Mouse (Mus musculus) gastrocnemius, adult 8-10 months (tissue): ENCODE measurements around the gene Hoxd13. TPM values are rescaled to one million over a fixed set of nuclear protein-coding genes. Genes with fewer than 3 reads are reported as not detected.

Experiments used
- DNase-seq, 2 experiments: peaks; one replicate each; pipeline ENCODE4 v3.0.0; 2022; ENCODE audit warnings: low spot score in 2 of 2
- total RNA-seq, 4 experiments: library from RNA; stranded (reverse); gene quantifications; 2 replicates each; pipeline ENCODE4 v1.2.4; 2022

Gene Hoxd13
- total RNA-seq, 4 experiments from 2014 or later = not detected

DNA sequence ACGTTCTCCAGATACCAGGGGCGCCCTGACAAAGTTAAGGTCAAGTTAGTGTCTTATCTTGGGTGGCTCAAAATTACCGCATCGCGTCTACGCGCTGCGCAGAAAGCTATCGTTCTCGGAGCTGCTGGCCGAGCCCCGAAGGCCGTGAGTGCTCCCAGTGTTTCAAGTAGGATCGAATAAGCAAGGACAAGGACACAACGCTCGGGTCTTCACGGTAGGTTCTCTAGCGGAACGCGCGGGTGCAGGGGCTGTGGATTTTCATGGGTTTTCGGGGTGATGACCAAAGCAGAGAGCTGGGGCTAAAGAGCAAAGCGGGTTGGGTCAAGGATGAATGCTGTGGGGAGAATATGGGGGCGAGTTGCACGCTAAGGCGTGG is 11.5 kb downstream of the Hoxd13 start:
- DNase-seq = no peak

DNA sequence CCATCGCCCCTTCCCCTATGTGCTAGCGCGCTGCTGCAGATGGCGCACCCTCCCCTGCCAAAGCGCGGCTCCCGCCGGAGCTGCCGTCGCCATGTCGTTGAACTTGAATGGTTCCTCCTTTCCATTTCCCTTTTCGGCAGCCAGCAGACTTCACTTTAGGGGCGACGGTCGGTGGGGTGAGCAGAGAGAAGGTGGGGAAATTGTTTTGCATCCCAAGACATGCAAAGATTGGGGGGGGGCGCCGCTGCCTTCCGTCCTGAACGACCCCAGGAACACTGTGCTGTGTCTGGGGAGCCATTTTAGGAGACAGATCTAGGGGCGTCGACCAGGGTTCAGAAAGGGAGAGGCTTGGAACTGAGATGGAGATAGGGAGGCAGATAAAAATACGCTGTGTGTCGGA is 11.9 kb downstream of the Hoxd13 start:
- no peak for DNase-seq

DNA sequence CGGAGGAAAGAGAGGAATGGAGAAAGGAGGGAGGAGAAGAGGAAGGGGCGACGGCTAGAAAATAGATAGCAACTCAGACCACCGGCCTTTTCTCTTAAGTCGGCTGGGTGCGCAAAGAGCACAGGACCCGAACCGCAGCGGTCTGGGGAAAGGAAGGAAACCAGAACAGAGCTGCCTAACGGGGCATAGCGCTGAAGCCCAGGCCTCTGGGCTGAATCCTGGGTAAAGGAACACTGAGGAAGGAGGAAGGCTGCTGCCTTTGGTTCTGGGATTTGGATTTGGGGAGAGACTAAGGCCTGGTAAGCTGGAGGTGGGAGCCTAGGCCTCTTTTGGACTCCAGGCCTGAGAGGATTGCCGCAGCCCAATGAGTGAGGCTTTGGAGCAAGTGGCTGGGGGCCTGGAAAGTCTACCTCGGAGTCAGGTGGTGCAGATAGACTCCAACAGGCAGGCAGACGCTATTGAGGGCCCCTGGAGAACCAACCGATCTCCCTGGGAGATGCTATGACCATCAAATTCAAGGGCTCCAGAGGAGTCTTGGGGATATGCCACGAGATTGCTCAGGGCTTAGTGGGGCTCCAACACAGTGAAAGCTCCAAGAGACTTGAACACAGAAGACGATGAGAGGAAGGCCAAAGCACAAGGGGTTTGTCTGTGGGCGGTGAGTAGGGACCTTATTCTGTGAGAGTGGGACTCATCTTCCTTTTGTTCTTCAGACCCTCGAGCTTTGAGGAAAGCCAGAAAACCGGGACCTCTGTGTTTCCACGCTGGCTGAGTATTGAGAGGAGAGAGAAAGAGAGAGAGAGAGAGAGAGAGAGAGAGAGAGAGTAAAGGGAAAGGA is 12.7 kb downstream of the Hoxd13 start:
- DNase-seq = no peak

DNA sequence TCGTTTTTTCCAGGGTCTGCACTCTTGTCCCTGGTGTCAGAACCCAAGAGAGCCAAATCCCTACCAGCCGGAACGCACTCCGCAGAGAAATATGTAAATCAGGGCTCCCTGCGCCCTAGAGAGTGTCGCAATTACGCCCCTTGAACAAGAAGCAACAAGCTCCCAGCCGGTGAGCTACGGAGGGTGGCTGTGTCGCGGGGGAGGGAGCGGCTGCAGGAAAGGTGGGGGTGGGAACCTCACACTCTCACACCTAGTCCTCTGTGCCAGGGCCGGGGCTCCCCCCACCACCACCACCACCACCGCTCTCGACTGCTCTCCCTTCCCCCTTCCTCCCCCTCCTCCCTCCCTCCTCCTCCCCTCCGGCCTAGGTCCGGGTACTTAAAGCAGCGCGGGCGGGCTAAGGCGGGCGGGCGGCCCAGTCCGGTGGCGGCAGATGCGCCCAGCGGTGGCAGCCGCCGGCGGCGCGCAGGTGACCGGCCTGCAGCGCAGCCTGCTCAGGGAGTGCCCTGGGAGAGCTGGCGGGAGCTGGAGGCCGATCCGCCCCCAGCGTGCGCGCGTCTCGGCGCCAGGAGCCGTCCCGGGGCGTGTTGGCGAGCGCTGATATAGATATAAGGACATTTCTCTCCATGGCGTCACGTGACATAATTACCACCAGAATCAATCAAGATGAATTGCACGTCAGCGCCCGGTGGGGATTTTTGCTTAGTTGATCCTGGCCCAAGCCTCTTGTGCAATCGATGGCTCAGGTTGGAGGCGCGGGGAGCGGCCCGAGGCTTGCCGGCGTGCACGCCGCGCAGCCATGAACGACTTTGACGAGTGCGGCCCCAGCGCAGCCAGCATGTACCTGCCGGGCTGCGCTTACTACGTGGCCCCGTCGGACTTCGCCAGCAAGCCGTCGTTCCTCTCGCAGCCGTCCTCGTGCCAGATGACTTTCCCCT is 13.8 kb downstream of the Hoxd13 start:
- no peak for DNase-seq

DNA sequence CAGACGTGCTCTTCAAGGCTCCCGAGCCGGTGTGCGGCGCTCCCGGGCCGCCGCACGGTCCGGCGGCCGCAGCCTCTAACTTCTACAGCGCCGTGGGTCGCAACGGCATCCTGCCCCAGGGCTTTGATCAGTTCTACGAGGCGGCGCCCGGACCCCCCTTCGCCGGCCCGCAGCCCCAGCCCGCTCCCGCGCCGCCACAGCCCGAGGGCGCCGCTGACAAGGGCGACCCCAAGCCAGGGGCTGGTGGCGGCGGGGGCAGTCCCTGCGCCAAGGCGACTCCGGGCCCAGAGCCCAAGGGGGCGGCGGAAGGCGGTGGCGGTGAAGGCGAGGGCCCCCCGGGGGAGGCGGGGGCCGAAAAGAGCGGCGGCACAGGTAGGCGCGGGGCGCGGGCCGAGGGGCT is 14.7 kb downstream of the Hoxd13 start:
- DNase-seq = no peak

DNA sequence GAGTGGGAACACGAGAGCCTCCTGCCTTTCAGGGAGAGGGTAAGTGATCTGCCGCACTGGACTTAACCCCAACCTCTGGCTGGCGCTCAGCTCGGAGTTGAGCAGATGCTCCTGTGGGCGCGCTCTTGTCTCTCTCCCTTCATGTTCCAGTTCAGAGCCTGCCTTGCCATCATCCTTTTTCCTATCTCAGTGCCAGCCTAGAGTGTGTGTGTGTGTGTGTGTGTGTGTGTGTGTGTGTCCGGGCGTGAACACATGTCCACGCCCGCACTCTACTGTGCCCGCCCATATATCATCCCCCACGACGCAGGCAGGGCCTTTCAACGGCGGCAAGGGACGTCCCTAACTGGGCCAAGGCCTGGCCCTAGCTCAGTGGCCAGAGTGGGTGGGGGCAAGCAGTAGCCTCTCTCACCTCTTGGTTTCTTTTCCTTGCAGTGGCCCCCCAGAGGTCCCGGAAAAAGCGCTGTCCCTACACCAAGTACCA is 15.4 kb downstream of the Hoxd13 start:
- no peak for DNase-seq

DNA sequence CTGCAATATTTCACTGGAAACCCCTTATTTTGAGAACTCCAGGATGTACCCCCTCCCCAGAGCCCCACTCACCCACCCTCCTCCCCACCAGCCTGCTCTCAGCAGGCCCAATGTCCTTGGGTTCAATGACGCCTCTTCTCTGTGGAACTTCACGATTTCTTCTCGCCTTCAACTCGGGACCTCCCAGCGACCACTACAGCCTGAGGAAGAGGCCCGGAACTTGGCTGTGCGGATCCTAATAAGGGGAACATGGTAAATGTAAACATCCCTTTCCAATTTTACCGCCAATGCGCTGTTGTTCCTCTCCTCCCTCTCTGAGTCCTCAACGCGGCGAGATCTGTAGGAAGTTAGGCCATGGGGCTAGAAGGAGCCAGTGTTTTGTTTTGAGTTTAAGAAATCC is 16.0 kb downstream of the Hoxd13 start:
- no peak for DNase-seq

DNA sequence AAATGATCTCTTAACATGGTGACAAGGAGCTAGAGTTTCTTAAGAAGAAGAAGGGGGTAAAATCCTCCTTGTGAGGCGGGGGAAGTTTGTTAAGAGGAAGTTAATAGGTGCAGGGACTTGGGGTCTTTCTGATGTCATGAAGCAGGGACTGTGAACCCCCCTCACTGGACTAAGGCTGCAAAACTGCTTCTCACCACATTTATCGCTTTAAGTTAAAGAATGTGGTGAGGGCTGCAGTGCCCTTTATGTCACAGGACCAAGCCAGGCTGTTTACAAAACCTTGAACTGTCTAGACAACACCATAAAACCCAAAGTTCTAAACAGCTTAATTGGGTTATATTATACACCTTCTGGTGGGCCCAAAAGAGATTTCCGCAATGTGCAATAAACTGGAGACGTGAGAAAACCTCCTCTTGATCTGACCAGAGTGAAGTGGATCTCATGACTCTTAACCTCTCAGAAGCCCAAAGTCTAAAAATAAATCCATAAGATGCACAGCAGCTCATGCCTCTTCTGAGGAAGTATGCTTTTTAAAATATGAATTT is 17.0 kb downstream of the Hoxd13 start:
- DNase-seq = no peak

DNA sequence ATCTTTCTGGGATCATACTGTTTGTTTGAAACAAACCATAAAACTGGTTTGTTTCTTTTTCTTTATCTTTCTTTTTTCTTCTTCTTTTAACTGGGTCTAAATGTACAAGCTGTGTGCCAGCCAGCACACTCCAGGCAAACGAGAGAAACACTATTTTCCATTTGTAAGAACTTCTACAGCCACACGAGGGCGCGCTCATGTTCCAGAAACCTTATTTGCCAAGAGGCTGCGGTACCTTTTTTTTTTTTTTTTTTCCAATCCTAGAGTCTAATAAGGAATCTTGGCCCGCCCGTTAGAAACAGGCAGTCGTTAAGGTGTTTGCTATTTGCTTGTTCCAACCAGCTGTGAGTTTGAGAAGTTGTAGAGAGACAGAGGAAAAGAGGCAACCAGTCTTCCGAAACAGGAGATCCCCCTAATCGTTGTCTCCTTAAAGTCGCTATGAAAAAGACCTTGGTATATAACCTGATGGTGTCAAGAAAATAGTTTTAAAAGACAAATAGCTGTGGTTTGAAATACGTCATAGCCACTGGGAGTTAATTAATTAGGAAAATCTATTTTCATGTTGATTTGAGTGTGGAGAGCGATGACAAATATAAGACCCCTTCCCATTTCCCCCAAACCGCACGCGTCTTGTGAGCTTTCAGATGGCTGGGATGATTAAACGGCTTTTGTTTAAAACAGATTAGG is 18.3 kb downstream of the Hoxd13 start:
- DNase-seq = peak in 1 of 2 experiments; percentile 55

DNA sequence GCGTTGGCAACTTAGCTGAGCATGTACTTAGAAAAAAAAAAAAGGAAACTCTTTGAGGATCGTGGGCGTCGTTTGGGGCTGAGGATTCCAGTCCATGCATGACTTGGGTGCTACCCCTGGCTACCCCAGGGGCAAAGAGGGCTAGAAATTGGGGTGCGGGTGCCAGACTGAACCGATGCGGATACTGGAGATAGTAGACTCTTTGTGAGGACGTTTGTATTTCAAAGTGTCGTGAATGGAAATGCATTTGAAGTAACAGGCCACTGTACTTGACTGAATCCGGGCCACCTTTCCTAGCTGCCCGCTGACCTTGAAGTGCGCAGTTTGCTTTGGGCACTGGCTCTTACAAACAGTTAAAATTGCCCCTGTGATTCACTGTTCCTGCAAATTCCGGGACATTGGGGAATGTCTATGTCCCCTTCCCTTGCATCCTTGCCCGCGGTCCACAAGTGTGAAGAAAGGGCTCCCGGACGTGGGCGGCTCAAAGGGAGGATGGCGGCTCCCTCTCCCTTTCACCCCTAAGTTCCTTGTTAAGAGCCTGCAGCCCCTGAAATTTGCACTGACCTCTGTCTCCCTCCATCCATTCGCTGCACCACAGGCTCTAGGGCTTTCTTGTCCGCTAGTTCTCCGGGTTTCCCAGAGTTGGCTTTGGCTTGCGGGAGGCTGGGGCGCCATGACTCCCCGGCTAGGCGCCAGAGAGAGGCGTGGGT is 19.0 kb downstream of the Hoxd13 start:
- no peak for DNase-seq

DNA sequence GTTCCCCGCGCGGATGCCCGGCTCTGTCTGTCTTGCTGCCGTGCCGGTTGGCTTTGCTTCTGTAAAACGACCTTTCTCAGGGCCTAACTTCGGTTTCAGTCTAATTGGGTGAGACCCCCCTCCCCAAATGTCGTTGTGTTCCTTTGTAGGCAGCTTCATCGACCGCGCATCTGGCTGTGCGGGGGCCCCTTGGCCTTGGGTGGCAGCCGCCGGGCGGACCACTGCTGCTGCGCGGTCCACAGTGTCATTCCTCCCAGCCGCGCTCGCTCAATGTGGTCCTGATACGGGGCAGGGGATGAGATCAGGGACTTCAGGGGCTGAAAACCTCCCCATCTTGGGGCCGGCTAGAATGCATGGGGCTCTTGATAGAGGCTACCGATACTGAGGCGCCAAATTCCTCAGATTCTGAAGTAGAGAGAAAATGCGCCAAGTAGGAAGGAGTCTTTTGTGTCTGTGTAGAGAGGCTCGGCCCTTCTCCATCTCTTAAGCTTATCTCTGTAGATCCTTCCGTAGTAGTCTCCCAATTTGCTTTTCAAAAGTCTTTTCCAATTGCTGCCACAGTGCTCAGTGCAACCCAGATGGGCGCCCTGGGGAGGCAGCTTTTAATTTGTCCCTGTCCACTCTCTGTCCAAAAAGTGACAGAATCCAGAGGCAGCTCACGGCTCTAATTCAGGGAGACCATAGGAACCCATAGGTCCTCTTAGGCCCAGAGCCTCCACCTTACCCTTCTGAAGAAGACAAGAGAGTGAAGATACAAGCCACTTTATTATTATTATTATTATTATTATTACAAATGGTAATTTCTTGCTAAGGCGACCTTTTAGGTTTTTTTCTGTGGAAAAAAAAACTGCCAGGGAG is 19.8 kb downstream of the Hoxd13 start:
- DNase-seq = no peak

DNA sequence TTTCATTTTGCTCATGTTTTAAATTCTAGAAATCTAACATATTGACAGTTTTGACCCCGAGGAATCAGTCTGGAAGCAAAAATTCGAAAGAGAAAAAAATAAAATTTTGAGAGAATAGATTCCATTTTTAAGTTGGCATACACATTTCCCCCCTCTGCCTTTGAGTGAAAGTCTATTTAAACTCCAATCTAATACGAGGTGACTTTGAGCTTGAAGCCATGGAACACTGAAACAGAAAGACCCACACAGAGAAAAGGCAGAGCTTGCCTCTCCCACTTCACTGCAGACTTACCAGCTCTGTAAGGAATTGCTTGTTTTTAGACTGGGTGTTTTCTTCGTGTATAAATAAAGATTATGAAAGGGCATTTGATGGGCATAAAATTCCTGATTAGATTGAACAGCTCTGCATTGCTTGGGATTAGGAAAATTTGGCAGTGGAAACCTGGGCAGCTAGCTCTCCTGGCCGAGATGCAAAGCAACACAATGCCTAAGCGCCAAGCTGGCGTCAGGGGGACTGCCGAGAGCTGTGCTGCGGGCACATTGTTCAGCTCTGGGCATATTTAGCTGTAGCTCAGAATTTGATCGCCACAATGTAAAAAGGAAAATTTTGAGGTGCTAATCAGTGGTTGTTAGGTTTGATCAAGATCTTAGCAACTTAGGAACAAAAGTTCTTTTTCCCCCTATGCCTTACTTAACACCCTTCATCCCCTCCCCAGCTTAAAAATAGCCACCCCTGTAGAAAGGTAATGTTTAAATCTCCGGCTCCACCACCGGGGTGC is 20.9 kb downstream of the Hoxd13 start:
- no peak for DNase-seq

DNA sequence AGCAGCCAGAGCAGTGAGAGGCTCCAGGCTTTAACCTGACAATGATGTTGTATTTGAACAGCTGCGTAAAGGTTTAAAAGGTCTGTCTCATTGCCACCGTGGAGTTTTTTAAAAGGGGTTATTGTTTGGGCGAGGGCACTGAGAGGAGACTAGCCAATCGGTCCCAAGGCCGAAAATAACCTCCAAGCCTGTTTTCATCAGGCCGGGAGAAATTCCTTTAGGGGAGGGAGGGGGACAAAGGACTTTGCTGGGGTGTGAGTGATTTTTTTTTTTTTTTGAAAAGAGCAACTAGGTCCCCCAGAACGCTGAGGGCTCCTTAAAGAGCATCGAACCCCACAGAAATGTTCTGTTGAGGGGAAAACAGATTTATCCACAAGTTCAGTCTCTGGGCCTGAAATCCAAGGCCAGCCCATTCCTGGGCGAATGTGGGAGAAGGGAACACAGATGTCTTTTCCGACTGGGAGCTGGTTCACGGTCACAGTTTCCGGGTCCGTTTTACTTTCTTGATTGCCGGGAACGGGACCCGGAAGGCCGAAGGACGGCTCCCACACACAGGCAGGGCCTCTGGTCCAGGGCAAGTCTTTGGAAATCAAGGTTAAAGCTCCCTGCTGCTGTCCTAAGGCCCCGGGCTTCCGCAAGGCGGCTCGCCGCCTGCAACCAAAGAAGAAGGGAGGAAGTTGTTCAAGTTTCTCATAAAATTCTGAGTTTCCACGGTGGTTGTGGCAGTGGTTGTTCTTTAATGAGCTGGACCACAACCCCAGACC is 21.6 kb downstream of the Hoxd13 start:
- no peak for DNase-seq

DNA sequence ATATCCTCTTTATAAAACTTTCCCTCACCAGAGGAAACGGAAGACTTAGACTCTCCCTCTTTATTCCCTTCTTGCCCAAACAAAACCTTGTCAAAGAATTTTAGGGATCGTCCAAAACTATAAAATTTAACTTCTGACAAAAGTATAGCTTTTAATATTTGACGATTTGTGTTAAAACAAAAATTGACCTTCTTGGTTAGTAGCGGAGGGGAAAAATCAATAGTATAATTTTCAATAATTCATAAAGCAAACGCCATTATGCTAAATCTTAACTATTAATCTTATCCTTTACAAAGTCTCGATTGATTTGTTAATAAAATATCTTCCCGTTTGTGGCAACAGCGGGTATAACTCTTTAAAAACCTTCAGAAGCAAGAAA is 22.2 kb downstream of the Hoxd13 start:
- DNase-seq = no peak

DNA sequence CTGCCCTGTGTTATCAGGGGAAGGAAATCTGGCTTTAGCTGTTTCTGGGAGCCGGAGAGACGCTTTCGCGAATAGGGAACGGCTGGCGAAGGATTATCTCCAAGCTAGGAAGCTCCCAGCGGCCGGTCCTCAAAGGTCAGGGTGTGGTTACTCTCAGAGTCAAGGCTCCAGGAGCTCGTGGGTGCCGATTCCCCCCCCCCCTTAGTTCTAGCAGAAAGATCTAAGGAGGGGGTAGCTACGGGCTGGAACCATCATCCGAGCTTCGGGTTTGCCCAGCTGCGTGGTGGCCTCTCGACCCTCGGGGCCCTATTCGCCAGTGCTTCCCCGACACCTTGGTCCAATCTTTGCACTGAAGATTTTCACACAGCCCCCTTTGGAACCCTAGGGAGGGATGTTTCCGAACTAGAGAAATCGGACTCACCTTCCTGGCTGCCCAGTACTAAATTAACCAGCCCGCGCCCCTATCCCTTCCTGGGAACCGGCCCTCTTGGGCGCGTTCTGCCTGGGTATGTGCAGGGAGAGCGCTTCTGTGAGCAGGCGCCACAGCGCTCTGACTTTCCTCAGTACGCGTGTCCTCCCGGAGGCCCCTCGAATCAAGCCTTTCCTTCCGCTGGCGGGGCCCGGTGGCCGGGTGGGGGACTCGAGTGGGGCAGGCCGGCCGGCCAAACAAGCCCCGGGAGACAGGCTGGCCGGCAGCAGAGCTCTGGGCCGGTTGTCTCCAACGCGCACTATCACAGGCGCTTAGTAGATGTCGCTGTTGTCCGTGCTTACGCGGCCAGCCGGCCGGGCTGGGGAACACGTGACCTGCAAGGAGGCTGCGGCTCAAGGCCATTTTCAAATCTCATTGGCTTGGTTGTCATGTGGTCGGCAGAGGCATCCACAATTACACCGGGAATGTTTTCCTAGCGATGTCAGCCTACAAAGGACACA is 23.2 kb downstream of the Hoxd13 start, which contains the start of gene Hoxd10:
Hoxd10 (plus strand) TSS at position 903 of the 930 bp plus-strand sequence.
- peak; percentile 62 to 77 for DNase-seq

DNA sequence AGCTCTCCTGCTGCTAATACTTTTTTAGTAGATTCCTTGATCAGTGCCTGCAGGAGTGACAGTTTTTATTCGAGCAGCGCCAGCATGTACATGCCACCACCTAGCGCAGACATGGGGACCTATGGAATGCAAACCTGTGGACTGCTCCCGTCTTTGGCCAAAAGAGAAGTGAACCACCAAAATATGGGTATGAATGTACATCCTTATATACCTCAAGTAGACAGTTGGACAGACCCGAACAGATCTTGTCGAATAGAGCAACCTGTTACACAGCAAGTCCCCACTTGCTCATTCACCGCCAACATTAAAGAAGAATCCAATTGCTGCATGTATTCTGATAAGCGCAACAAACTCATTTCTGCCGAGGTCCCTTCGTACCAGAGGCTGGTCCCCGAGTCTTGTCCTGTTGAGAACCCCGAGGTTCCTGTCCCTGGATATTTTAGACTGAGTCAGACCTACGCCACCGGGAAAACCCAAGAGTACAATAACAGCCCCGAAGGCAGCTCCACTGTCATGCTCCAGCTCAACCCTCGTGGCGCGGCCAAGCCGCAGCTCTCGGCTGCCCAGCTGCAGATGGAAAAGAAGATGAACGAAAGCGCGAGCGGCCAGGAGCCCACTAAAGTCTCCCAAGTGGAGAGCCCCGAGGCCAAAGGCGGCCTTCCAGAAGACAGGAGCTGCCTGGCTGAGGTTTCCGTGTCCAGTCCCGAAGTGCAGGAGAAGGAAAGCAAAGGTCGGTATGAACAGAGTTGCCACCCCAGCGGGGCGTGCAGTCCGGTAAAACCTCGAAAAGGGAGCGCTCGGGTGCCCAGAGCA is 24.1 kb downstream of the Hoxd13 start:
- no peak for DNase-seq
